Mouse (Mus musculus): ENCODE data around the gene Ddr2.
"Not testable (repeated sequence)": the region's sequence is repeated elsewhere in the genome, so short reads cannot be mapped to it uniquely, and the experiment has no call there.

Ddr2 gene

DNA sequence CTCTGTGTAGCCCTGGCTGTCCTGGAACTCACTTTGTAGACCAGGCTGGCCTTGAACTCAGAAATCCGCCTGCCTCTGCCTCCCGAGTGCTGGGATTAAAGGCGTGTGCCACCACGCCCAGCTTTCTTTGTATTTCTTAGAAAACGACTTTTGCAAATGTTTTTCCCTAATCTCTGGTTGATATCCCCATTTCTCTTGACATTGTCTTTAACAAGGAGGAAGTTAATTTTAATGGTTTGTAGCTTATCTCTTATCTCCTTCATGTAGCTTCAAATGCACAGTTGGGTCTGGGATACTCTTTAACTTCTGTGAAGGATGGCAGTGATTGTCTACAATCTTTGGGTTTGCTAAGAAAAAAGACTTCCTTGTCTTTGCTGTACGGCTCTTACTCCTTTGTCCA, 7.7 kb downstream of the Ddr2 start:
- DNase-seq (ENCODE audit: low spot score in 2 of 2): not testable (repeated sequence)

DNA sequence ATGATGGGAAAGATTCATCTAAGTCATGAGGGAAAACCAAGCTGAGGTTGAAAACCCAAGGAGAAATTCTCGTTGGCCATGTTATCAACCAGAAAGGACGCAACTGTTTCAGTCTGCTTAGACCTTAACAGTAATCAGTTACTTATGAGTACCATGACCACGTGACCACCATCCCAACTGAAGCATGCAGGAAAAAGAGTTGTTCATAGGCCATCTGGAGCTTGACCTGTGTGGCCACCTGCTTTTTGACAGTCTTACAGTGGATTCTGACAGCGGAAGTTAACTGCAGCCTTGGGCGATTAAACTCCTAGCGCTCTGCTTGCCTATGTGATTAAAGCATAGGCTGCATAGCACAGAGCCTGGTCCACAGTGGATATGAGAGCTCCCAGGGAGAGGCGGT, 23.9 kb downstream of the Ddr2 start:
- DNase-seq (ENCODE audit: low spot score in 2 of 2): no peak

DNA sequence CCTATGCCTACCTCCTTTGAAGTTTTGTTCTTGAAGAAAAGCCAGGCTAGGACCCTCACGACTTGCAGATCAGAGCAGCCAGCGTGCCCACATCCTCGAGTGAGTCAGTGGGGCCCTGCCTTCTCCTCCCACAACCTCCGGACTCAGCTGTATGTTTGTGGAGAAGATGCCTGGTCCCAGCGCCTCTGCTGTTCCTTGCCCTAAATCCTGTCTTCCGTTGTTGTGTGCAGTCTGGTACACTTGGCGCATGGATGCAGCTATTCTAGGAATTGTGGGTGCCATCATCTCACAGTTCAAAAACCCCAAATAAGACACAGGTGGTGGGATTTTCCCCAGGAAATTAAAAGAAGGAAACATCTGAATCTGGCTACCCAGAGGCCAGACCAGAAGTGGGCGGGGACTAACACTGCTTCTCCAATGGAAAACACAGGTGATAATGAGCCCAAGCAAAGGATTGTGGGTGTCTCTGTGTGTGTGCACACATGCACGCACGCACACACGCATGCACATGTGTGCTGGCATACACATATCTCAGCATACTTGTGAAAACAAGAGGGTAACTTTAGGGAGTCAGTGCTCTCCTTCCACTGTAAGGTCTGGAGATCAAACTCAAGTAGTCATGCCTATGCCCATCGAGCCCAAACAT, 26.3 kb downstream of the Ddr2 start:
- DNase-seq (ENCODE audit: low spot score in 2 of 2): peak in 1 of 2 experiments; percentile 4

DNA sequence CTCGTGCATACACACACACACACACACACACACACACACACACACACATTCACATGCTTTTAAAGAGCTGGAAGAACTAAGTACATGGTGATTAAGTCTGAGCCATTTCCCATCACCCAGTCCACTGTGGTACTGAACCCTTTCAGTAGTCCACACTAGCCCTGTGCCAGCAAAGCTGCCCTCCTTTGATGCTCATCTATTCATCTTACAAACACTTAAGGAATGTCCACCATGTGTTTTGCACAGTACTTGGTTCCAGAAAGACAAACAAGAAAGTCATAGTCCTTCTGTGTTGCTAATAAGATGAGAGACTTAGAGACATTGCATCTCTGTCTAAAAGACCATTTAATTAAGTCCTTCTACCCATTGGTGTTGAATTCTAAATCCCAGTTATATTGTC, 29.7 kb downstream of the Ddr2 start:
- no peak for DNase-seq (ENCODE audit: low spot score in 2 of 2)

DNA sequence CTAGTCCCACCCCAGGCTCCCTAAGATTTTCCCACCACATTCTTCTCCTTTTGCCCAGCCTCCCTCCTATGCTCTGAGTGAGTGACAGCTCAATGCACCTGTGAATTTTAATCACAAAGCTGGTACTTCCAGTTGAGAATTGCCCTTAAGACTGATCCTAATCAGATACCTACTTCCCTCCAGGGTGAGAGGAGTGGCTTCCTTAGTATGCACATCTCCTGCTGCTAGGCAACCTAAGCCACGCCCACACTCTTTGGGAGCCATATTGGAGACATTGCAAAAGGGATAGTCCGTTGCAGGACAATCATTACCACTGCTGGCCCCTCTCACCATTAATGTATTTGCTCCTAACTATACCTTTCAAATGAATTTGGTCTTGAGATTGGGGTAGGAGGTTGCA, 31.1 kb downstream of the Ddr2 start:
- no peak for DNase-seq (ENCODE audit: low spot score in 2 of 2)

DNA sequence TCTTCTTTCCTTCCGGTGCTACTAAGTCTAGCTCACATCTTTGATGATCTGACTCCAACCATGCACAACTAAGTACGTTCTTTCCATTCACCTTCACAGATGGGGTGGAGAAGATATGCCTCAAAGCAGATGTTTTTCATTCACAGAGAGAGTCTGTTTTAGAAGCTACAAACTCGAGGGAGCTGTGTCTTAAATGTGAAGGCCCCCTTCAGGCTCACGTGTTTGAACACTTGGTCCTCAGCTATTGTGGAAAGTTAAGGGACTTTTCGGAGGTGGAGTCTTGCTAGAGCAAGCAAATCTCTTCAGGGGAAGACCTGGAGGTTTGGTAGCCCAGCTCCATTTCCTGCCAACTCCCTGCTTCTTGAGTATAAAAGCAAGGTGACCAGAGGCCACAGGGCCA, 34.2 kb downstream of the Ddr2 start:
- no peak for DNase-seq (ENCODE audit: low spot score in 2 of 2)

DNA sequence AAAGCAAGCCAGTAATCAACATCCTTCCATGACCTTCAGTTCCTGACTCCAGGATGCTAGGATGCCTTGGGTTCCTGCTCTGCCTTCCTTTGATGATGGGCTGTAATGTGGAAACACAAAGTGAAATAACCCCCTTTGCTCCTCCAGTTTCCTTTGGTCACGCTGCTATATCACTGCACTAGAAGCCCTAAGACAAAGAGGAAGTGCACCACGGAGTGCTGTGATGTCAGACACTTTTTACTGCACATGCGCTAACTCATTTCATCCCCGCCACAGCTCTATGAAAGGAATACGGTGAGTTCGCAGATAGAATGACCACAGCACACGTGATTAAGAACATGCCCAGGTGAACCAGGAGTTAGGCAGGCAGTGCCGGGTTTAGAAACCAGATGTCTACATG, 36.8 kb downstream of the Ddr2 start:
- DNase-seq (ENCODE audit: low spot score in 2 of 2): peak; percentile 17 to 32

DNA sequence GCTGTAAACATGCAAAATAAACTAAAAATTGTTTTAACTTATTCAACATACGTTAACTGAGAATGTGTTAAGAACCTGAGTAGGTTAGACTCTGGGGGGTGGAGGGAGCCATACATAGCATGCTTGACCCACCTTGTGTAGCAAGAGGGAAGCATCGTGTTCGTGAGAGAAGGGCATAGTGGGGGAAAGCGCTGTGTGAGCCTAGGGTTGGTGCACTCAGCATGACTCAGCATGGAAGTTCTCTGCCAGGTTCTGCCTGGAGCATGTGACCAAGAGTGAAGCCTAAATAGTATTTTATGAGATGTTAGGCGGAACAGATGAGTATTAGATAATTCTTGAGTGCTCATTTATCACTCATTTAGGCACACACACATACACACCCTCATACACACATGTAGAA, 41.4 kb downstream of the Ddr2 start:
- DNase-seq (ENCODE audit: low spot score in 2 of 2): no peak

DNA sequence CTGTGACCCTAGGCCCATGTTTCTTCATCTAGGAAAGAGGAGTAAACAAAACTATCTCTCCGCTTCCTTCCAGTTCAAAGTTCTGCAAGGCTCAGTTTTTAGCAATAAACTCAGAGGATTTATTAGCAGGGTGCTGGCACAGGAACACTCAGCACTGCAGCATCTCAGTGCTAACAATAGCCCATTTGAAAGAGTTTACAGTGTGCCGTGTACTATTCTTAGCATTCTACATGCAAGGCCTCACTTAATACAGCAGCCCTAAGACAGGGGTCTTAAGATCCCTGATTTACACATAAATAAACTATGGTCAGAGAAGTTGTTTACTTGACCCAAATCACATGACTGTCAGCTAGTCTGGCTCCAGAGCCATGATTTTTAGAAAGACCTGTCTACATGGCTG, 44.6 kb downstream of the Ddr2 start:
- no peak for DNase-seq (ENCODE audit: low spot score in 2 of 2)

DNA sequence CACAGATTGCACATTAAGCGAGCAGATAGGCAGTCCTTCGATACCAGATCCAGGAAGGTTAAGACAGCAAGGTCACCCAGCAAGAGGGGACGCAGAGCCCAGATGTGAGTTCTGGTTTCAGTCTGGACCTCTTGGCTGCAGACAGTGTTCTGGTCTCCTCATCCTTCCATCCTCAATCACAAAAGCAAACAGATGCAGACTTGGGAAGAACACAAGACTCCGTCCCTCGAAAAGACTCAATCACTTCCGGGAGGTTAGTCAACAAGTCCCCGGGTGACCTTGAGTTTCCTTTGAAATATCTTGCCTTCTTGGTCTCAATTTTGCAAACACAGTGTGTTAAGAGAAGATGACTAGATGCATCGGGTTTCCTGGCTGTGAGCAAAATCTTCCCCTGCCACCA, 45.6 kb downstream of the Ddr2 start:
- DNase-seq (ENCODE audit: low spot score in 2 of 2): no peak

DNA sequence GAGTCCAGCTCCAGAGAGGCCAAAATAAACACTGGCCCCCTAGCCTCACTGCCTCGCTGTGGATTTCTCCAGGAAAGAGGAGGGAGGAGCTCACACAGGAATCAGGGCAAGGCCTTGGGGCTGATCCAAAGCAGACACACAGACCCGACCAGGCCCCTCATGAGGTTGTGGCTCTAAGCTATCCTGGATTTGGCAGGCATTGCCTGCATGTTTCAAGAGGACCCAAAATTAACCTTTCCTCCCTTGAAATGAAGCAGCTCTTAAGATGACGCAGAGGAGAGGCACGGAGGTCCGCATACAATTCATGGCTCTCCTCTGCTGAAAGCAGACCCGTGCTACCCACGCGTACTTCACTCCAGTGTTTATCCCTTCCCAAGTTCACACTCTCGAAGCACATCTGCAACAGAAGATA, 46.5 kb downstream of the Ddr2 start:
- no peak for DNase-seq (ENCODE audit: low spot score in 2 of 2)

DNA sequence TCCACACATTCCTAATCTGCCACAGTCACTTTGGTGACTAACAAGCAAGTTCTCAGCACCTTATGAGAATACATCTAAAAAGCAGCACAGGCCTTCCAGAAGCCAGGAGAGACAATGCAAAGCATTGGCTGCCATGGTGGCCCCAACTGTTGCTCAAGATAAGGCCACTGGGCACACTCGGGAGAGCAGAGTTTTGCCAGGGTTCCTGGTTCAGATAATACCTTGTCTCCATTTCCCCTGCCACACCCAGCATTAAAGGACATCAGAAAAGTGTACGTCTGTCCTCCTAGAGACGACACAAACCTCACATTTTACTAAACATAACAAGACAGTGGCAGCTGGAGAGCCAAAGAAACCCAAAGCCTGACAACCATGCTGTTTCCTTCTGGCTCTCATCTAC, 50.3 kb downstream of the Ddr2 start:
- DNase-seq (ENCODE audit: low spot score in 2 of 2): peak in 1 of 2 experiments; percentile 22

DNA sequence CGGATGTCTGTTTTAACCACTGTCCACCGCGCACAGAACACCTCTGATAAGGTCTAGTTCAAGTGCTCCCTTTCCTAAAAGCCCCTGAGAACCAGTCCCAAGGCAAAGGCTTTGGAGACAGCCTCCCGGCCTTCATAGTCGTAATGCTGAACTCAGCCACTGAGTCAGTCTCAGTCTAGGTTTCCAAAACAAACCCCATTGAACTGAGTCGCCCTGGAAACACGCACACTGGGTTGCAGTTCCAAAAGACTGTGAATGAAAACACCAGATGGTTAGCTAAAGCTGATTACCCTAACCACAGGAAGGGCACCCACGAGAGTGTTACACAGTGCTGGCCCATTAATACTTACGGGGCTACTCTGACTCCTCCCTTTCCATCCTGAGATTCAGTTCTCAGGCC, 51.2 kb downstream of the Ddr2 start:
- no peak for DNase-seq (ENCODE audit: low spot score in 2 of 2)

DNA sequence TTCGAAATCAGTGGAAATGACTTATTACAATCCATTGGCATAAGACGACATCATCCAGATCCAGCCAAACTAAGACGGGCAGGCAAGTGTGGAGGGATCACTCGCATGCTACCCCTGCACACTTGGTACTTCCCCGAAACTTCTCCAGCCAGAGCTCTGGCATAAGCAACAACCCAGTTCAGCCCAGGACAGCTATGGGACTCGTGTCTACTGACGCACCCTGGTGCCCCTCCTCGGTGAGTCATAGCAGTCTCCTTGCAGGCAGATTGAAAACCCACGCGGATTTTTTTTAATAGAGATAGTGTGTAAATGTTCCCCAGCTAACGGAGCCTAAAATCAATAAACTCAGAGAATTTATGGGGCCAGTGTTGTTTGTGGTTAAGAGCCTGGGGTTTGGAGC, 52.5 kb downstream of the Ddr2 start:
- DNase-seq (ENCODE audit: low spot score in 2 of 2): no peak

DNA sequence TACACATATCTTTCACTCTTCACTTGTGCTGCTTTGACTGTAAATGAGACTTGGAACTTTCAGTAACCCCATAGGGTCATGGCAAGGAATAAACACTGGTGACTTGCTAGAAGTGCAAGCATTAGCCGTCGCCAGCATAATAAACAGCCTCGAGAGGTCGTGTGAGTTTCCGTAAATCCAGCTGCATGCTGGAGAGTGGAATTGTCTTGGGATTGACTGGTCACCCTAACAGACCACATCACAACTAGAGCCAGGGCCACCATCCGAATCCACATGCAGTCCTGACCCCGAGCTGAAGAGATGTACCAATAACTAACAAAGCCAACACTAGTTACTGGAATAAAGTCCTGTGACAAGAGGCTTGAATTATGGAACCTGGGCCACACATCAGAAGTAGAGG, 53.0 kb downstream of the Ddr2 start:
- DNase-seq (ENCODE audit: low spot score in 2 of 2): no peak

DNA sequence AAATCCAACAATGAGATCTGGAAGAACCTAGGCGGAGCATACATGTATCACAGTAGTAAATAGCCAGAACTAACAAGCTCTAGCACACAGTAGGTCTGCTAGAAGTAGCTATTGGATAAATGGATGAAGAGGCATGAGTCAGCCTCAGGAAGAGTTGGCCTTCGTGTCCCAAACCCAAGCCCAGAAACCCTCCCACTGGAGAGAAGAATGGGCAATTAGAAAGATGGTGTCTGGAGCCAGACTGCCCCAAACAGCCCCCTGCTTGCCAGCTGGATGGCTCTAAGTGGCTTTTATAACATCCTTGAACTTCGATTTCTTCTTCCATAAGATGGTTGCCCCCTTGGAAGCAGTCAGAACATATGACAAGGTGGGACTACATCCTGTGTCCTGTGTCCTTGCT, 53.6 kb downstream of the Ddr2 start:
- no peak for DNase-seq (ENCODE audit: low spot score in 2 of 2)

DNA sequence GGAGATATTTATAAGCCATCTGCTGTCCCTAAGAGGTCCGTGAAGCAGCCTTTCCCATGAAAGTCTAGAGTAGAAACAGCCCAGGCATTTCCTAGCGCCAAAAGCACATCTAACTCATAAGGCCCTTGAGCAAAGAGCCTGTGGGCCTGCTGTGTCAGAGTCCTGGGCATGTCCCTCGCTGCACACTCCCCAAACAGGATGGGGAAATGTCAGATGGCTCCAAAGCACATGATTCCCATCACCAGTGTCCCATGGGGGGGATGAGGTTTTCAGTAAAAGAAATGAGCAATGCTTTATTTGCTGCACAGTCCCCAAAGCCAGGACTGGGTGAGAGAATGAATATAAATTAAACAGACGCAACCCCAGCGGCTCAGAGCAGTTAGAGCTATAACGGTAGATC, 54.3 kb downstream of the Ddr2 start:
- DNase-seq (ENCODE audit: low spot score in 2 of 2): no peak

DNA sequence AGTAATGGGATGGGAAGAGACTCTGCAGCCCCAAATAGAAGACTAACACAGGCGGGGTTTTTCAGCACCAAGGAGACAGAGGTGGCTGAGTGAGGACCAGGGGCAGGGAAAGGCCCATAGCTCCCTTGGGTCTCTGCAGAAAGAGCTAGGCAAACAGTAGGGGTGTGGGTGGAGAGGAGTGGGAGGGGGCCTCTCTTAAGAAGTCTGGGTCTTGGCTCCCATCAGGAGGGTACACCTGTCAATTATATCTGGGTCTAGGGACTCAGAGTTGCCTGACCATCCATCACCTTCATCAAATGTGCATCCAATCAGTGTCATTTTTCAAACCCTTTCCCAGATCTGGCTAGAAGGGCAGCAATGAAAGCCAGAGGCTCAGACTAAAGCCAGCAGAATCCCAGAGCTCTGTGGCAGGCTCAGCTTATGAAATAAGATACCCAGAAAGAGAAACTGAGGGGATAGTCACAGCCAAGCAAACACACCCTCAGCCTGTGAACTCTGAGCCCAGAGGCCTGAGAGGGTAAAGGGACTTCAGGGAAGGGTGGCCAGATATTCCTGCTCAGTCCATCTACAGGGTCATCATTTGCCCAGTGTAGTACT, 58.0 kb downstream of the Ddr2 start:
- no peak for DNase-seq (ENCODE audit: low spot score in 2 of 2)

DNA sequence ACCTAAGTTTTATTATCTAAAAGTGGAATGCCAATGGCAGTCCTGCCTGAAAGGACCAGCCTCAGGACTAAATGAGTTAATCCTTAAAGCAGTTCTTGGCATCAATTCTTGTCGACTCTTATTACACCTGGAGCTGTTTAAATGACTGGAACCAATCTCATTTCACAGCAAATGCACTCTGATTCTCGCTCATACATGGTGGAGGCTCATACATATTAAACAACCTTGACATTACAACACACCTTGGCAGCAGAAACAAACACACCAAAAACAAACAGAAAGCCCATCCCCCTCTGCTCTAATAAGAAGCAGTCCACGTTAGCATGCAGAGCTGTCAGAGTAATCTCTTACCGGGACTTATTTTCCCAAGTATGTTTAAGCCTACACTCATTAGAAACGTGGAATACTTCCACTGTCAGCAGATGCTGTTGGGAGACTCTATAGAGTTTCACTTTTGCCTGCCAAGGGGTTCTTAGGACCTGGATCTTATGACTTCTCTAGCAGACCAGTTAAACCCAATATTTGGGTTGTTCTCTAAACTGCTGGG, 58.9 kb downstream of the Ddr2 start:
- DNase-seq (ENCODE audit: low spot score in 2 of 2): no peak

DNA sequence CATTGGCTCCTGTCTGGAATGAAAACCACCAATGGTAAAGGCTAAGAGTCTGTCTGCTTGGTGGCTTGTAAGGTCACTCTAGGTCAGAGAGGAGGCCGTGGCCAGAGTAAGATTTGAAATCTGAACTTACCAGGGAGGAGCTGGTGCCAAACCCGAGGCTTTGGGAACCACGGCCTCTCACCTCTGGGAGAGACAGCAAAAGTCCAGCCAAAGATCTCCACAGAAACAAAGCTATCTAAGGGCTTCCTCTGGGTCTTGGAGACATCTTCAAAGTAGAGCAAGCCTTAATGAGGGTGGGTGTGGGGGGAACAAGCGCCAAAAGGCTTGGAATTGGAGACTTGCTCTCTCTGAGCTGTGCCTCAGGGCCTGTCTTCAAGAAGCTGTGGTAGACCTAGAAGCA, 62.1 kb downstream of the Ddr2 start:
- DNase-seq (ENCODE audit: low spot score in 2 of 2): no peak

DNA sequence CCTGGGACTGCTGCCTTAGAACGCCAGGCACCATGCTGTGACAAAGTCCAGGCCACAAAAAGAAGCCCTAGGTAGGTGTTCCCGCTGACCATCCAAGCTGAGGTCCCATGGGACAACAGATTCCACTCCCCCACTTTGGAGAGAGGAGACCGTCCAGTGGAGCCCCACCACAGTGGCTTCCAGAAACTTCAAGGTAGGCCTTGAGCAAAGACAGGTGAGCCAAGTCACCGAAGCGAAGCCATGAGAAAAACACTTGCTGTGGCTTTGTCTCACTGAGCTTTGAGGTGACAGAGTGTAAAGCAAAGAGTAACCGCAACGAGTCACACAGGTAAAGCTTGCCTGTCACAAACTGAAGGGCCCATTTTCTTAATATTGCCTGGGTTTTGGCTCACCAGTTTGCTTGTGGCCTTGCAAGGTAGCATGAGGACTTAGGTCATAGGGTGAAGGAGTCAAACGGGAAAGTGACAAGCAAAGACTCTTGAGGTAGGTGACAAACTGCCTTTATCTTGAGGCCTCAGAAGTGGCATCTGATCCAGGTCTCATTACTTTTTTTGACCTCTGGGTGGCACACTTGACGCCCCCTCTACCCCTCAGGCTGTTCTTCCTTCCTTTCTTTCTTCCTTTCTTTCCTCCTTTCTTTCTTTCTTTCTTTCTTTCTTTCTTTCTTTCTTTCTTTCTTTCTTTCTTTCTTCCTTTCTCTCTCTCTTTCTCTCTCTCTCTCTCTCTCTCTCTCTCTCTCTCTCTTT, 65.7 kb downstream of the Ddr2 start:
- DNase-seq (ENCODE audit: low spot score in 2 of 2): no peak

DNA sequence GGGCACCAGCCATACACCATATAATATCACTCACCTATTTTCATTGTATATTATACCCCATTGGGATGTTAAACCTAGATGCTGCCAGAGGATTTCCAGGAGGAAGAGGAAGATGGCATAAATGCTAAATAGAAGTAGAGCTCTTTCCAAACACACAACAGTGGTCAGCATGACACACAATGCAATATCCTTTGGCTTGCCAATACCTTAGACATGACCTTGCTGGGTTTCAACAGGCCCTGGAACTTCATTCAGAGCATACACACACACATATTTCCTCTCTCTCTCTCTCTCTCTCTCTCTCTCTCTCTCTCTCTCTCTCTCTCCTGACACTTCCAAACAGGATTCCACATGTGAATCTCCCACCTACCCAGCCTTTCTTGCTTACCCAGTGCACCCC, 66.8 kb downstream of the Ddr2 start:
- DNase-seq (ENCODE audit: low spot score in 2 of 2): no peak

DNA sequence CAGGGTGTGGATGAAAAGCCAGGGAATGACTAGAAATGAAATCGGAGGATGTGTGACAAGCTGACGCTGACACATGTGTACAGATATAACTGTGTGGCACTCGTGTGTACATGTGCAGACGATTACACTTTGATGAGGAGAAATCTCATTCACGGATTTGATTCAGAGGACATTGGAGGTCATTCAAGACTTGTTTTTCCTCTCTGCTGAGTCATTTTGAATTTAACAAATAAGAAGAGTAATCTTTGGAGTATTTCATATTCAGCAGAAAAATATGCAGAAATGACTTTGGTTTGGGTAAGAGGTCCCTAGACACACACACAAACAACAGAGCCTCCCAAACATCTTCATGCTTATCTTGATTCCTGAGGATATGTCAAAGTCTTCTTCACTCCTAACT, 67.6 kb downstream of the Ddr2 start:
- DNase-seq (ENCODE audit: low spot score in 2 of 2): no peak
